Mouse (Mus musculus): ENCODE data around the gene Tmem221. TPM values are rescaled to one million over a fixed set of nuclear protein-coding genes. Genes with fewer than 3 reads are reported as not detected.

Tmem221 gene
- polyA plus RNA-seq, 1 experiment, result not detected

DNA sequence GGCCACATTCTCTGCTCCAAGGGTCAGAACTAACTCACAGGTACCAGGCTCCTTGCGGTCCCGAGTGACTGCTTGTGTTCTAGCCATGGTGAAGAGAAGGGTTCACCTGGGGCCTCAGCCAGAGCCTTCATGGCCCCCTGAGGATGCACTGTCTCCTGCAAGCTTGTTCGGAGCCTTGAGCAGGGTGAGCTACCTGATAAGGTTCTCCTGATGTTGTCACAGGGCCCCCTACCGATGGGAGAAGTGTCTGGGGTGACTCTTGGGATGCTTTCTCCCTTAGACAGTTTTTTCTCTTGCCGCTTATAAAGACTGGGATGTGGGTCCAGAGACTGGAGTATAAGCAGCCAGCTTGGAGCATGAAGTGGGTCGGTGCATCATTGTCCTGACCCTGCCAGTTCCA, 37.7 kb upstream of the Tmem221 start:
- WGBS, result 55% methylated on average over 6 of the region's 6 CpGs
- Histone ChIP-seq H3K4me1 (ENCODE audit: control insufficient read depth, insufficient read depth, low read length) (peaks cover 25% of the 10 kb centered on the region), H3K4me3 (ENCODE audit: insufficient read depth, low read depth, low read length) (no peak overlapping the region), H3K27ac (ENCODE audit: insufficient read depth, low read depth, low read length) (no peak overlapping the region)
- TF ChIP-seq CTCF (IDR thresholded peaks at IDR 0.05; ENCODE audit: insufficient read depth, low read depth, low read length) (no peak), POLR2A (IDR thresholded peaks at IDR 0.05; ENCODE audit: insufficient read depth, low read depth, low read length) (no peak)

DNA sequence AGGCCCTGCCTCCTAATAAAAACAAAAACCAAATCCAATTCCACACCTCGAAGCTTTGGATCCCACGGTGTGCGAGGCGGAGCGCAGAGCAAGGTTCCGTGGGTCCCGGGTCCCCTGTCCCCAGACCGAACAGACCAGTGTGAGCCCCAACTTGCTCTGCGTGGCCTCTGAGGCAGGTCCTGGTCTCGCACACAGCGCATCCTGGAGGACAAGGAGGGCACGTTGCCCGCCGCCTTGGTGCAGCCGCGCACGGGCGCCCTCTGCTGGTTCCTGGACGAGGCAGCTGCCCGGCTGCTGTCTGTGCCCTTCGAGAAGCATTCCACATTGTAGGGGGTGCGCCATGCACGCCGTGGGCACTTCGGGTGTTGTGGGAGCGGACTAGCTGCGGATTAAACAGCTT, 37.2 kb upstream of the Tmem221 start:
- peaks cover 28% of the 10 kb centered on the region for H3K4me1 ChIP-seq (ENCODE audit: control insufficient read depth, insufficient read depth, low read length)
- 5% methylated on average over 27 of the region's 27 CpGs for WGBS
- TF ChIP-seq CTCF (IDR thresholded peaks at IDR 0.05; ENCODE audit: insufficient read depth, low read depth, low read length) (peak; percentile 98), POLR2A (IDR thresholded peaks at IDR 0.05; ENCODE audit: insufficient read depth, low read depth, low read length) (peak; percentile 45; the same call in 1 of the 2 replicates)
- H3K27ac ChIP-seq (ENCODE audit: insufficient read depth, low read depth, low read length), result peak overlapping the region; percentile 52; the same call in 1 of the 2 replicates
- peak overlapping the region; percentile 45 for H3K4me3 ChIP-seq (ENCODE audit: insufficient read depth, low read depth, low read length)

DNA sequence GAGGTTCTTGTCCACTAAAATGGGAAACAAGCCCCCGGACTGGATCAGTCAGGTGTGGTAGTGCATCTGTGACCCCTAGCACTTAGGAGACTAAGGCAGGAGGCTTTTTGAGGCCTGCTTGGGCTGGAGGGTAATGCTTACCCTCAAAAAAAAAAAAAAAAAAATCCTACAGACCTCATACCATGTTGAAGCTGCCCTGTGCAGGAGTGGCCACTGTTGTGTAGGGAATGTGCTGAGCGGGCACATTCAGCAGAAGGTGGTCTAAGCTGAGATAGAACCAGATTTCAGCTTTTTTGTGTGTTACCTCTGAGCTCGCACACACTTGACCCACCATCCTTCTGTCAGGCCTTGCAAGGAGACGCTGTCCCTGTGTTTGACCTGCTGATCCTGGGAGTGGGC, 35.7 kb upstream of the Tmem221 start:
- TF ChIP-seq POLR2A (IDR thresholded peaks at IDR 0.05; ENCODE audit: insufficient read depth, low read depth, low read length), result no peak
- TF ChIP-seq CTCF (IDR thresholded peaks at IDR 0.05; ENCODE audit: insufficient read depth, low read depth, low read length), result no peak
- Histone ChIP-seq H3K4me1 (ENCODE audit: control insufficient read depth, insufficient read depth, low read length) (peaks cover 35% of the 10 kb centered on the region), H3K27ac (ENCODE audit: insufficient read depth, low read depth, low read length) (no peak overlapping the region), H3K4me3 (ENCODE audit: insufficient read depth, low read depth, low read length) (no peak overlapping the region)
- 96% methylated on average over 4 of the region's 4 CpGs for WGBS

GRCm38 (mm10) chr8:71593556-71594323, 35.1 kb upstream of the Tmem221 start:
- peaks cover 35% of the 10 kb centered on the region for H3K4me1 ChIP-seq (ENCODE audit: control insufficient read depth, insufficient read depth, low read length)
- WGBS, result 89% methylated on average over 8 of the region's 8 CpGs
- TF ChIP-seq CTCF (IDR thresholded peaks at IDR 0.05; ENCODE audit: insufficient read depth, low read depth, low read length) (no peak), POLR2A (IDR thresholded peaks at IDR 0.05; ENCODE audit: insufficient read depth, low read depth, low read length) (no peak)
- H3K4me3 ChIP-seq (ENCODE audit: insufficient read depth, low read depth, low read length), result no peak overlapping the region
- H3K27ac ChIP-seq (ENCODE audit: insufficient read depth, low read depth, low read length), result no peak overlapping the region

DNA sequence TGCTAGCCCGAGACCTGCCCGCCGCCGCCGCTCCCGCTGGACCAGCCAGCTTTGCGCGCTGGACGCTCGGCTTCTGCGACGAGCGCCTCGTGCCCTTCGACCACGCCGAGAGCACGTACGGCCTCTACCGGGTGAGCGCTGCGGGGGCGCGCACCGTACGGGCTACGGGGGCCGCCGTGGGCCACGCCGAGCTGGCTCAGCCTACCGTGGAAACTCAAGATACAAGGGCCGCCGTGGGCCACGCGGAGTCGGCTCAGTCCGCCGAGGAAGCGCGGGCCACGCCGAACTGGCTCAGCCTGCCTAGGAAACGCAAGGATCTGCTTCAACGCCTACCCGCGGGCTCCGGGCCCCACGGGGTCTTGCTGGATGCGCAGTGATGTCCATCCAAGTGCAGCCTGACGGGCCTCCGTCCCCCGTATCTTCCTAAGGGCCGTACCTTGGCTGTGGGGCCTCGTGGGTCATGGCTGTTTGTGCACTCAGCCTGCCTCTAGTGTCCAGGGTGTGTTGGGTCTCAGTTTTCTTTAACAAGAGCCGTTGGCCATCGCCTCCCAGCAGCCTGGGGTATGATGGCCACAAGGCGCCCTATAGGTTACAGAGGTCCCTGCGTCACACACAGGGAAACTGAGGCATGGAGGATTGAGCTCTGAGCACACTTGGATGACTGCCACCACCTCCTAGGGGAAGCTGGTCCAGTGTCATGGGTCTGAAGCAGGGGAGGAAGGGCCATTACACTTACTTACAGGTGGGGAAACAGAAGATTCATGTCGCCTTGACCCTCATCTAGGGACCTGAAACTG, 33.9 kb upstream of the Tmem221 start:
- 3% methylated on average over 60 of the region's 60 CpGs for WGBS
- H3K4me1 ChIP-seq (ENCODE audit: control insufficient read depth, insufficient read depth, low read length), result peaks cover 35% of the 10 kb centered on the region
- peak overlapping the region; percentile 94 for H3K27ac ChIP-seq (ENCODE audit: insufficient read depth, low read depth, low read length)
- H3K4me3 ChIP-seq (ENCODE audit: insufficient read depth, low read depth, low read length), result peak overlapping the region; percentile 70
- TF ChIP-seq POLR2A (IDR thresholded peaks at IDR 0.05; ENCODE audit: insufficient read depth, low read depth, low read length) (no peak; the same call in 1 of the 2 replicates), CTCF (IDR thresholded peaks at IDR 0.05; ENCODE audit: insufficient read depth, low read depth, low read length) (no peak)

DNA sequence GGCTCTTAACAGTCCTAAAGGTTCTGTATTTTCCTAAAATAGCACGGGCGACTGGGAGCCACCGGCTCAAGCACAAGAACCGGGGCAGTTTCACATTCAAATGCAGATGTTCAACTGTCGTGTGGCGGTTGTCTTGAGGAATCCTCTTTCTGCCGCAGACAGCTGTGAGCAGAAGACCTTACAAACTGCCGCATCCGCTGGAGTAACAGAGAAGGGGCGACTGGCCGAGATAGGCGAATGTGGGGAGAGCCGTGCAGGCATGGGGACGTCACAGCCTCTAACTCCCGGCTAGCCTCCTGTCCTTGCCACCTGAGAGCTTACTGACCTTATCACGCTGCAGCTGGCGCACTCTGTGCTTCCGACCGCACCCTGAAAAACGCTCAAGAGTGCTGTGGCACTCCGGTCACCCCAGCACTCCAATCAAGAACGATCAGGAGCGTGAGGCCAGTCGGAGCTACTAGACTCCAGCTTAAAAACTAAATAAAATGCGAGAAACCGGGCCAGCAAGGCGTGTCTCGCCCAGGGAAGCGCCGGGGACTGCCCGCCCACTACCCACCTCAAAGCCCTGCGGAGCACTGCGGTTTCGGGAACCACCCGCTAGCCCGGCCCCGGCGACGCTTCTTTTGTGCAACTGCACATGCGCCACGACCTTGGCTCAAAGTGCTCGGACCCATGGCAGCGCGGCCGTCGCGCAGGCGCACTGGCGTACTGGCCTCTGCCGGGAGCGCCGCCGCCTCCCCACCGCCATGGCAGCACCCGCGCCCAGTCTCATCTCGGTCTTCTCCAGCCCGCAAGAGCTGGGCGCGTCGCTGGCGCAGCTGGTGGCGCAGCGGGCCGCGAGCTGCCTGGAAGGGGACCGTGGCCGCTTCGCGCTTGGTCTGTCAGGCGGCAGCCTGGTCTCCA, 33.1 kb upstream of the Tmem221 start, which contains the start of gene Pgls:
Pgls (plus strand) TSS at position 706 of the 903 bp plus-strand sequence.
- Histone ChIP-seq H3K4me1 (ENCODE audit: control insufficient read depth, insufficient read depth, low read length) (peaks cover 35% of the 10 kb centered on the region), H3K27ac (ENCODE audit: insufficient read depth, low read depth, low read length) (peak within 1 kb of the TSS; percentile 94), H3K4me3 (ENCODE audit: insufficient read depth, low read depth, low read length) (peak within 1 kb of the TSS; percentile 70)
- TF ChIP-seq CTCF (IDR thresholded peaks at IDR 0.05; ENCODE audit: insufficient read depth, low read depth, low read length), result no peak
- TF ChIP-seq POLR2A (IDR thresholded peaks at IDR 0.05; ENCODE audit: insufficient read depth, low read depth, low read length), result peak; percentile 90
- WGBS, result under 1% methylated on average over 71 of the region's 71 CpGs

GRCm38 (mm10) chr8:71591017-71591416, 32.3 kb upstream of the Tmem221 start:
- Histone ChIP-seq H3K27ac (ENCODE audit: insufficient read depth, low read depth, low read length) (no peak overlapping the region), H3K4me1 (ENCODE audit: control insufficient read depth, insufficient read depth, low read length) (peaks cover 30% of the 10 kb centered on the region), H3K4me3 (ENCODE audit: insufficient read depth, low read depth, low read length) (peak overlapping the region; percentile 70)
- no peak for TF ChIP-seq CTCF (IDR thresholded peaks at IDR 0.05; ENCODE audit: insufficient read depth, low read depth, low read length)
- no peak for TF ChIP-seq POLR2A (IDR thresholded peaks at IDR 0.05; ENCODE audit: insufficient read depth, low read depth, low read length)
- 9% methylated on average over 5 of the region's 5 CpGs for WGBS

GRCm38 (mm10) chr8:71588762-71589161, 30.1 kb upstream of the Tmem221 start:
- H3K27ac ChIP-seq (ENCODE audit: insufficient read depth, low read depth, low read length), result no peak overlapping the region
- H3K4me3 ChIP-seq (ENCODE audit: insufficient read depth, low read depth, low read length), result no peak overlapping the region
- 60% methylated on average over 3 of the region's 3 CpGs for WGBS
- peaks cover 18% of the 10 kb centered on the region for H3K4me1 ChIP-seq (ENCODE audit: control insufficient read depth, insufficient read depth, low read length)
- no peak for TF ChIP-seq POLR2A (IDR thresholded peaks at IDR 0.05; ENCODE audit: insufficient read depth, low read depth, low read length)
- TF ChIP-seq CTCF (IDR thresholded peaks at IDR 0.05; ENCODE audit: insufficient read depth, low read depth, low read length), result no peak
